Mouse (Mus musculus): ENCODE measurements at regions not wholly inside any gene's neighbourhood (a gene's known extent, or its start where the extent isn't known, plus 50 kb on each side); places are given as distances from the start of the nearest gene placed in this dataset.

DNA sequence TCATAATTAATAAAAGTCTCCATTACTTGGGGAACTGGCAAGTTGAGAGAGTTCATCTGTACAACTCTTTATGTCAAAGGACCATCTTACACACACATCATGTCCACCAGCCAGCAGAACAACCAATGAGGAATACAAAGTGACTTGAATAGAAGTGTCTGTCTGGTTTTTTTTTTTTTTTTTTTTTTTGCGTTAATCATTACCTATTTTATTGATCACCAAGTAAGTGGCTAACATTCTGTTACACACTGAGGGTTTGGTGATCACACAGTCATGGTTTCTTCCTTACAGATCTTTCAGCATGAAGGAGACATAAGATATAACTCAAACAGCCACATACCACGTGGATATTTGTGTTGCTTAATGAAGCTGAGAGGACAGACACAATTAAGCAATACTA, 147.6 kb upstream of the Adamts3 start:
- TF ChIP-seq CTCF (conservative IDR thresholded peaks at IDR 0.05; ENCODE audit: insufficient read depth, insufficient read length, low read depth, low read length) (no peak), POLR2A (IDR thresholded peaks at IDR 0.05; ENCODE audit: low read depth, low read length) (no peak)
